Mouse (Mus musculus): Measurements from ENCODE around the gene Arhgap22. TPM values are rescaled to one million over a fixed set of nuclear protein-coding genes. Genes with fewer than 3 reads are reported as not detected.

Arhgap22 gene
- total and polyA plus RNA-seq, 3 experiments = 0.17 to 0.39 (median 0.29) TPM

- H3K4me3 ChIP-seq (replicated peaks in 1 of 3; ENCODE audit: low read depth in 2 of 3, low read length in 2 of 3, poor library complexity in 1 of 3) = no peak overlapping the region
Measured at GRCm38 (mm10) chr14:33351019-33351418, 137.2 kb downstream of the Arhgap22 start.

GRCm38 (mm10) chr14:33351984-33352722, 138.3 kb downstream of the Arhgap22 start:
- in situ Hi-C loops (cut with MboI; ENCODE audit: low pct_ligation_motif_present, low pct_unique_long_range_greater_than_20kb, low sequenced_read_pairs) (no loop called here), dilution Hi-C loops (cut with MboI; ENCODE audit: extremely low pct_ligation_motif_present, extremely low pct_unique_long_range_greater_than_20kb, low sequenced_read_pairs) (no loop called here)
- Histone ChIP-seq H3K4me1 (ENCODE audit: control insufficient read depth in 1 of 2, insufficient read depth in 2 of 2) (peaks cover 0 to 11% of the 10 kb centered on the region in 2 experiments; a peak in 2 of 4 replicates), H3K27ac (ENCODE audit: insufficient read depth, low read depth) (no peak overlapping the region), H3K4me3 (replicated peaks in 1 of 3; ENCODE audit: low read depth in 2 of 3, low read length in 2 of 3, poor library complexity in 1 of 3) (no peak overlapping the region), H3K4me2 (ENCODE audit: insufficient read depth, low read depth, poor library complexity, severe bottlenecking) (no peak overlapping the region), H3K9me3 (replicated peaks; ENCODE audit: low read length) (no peaks in the 10 kb centered on the region), H3K36me3 (replicated peaks in 1 of 2; ENCODE audit: control insufficient read depth in 1 of 2, insufficient read depth in 1 of 2, low read length in 1 of 2) (no peaks in the 10 kb centered on the region), H3K27me3 (replicated peaks) (peaks cover 2% of the 10 kb centered on the region), H3K79me2 (replicated peaks; ENCODE audit: control insufficient read depth, extremely low read depth, insufficient read depth, poor library complexity, severe bottlenecking) (no peaks in the 10 kb centered on the region), H3K9ac (ENCODE audit: insufficient read depth, low read depth) (no peak overlapping the region)
- no peak for DNase-seq (ENCODE audit: extremely low read depth)
- TF ChIP-seq ZKSCAN1 (IDR thresholded peaks at IDR 0.05; ENCODE audit: borderline replicate concordance, low read depth, low read length) (no peak), EP300 (IDR thresholded peaks at IDR 0.05; ENCODE audit: low read length) (no peak), NRF1 (IDR thresholded peaks at IDR 0.05; ENCODE audit: low read depth, low read length) (no peak), MAX (IDR thresholded peaks at IDR 0.05; ENCODE audit: low read length) (no peak), ZMIZ1 (IDR thresholded peaks at IDR 0.05; ENCODE audit: low read depth, low read length) (no peak), MXI1 (IDR thresholded peaks at IDR 0.05; ENCODE audit: low read depth, low read length) (no peak), HCFC1 (IDR thresholded peaks at IDR 0.05; ENCODE audit: low read depth, low read length) (no peak), CHD1 (IDR thresholded peaks at IDR 0.05; ENCODE audit: low read depth, low read length) (no peak), RCOR1 (conservative IDR thresholded peaks at IDR 0.05; ENCODE audit: low read depth, low read length) (no peak), USF2 (conservative IDR thresholded peaks at IDR 0.05; ENCODE audit: low read depth, low read length) (no peak), POLR2AphosphoS2 (IDR thresholded peaks at IDR 0.05; ENCODE audit: low read depth, low read length) (no peak), KAT2A (IDR thresholded peaks at IDR 0.05; ENCODE audit: insufficient replicate concordance, low read length) (no peak), TBP (conservative IDR thresholded peaks at IDR 0.05; ENCODE audit: low read depth, low read length) (no peak), ETS1 (conservative IDR thresholded peaks at IDR 0.05; ENCODE audit: low read depth, low read length) (no peak), CHD2 (IDR thresholded peaks at IDR 0.05; ENCODE audit: low read length) (no peak), MEF2A (IDR thresholded peaks at IDR 0.05; ENCODE audit: borderline replicate concordance, low read depth, low read length) (no peak), E2F4 (IDR thresholded peaks at IDR 0.05; ENCODE audit: insufficient replicate concordance, low read depth, low read length) (no peak), UBTF (IDR thresholded peaks at IDR 0.05; ENCODE audit: low read depth, low read length) (no peak)

More at GRCm38 (mm10) chr14:33351019-33351418, 137.2 kb downstream of the Arhgap22 start:
- Histone ChIP-seq H3K4me2 (ENCODE audit: insufficient read depth, low read depth, poor library complexity, severe bottlenecking) (no peak overlapping the region), H3K4me1 (ENCODE audit: control insufficient read depth in 1 of 2, insufficient read depth in 2 of 2) (peaks cover 0 to 18% of the 10 kb centered on the region in 2 experiments; a peak in 3 of 4 replicates), H3K9ac (ENCODE audit: insufficient read depth, low read depth) (no peak overlapping the region), H3K36me3 (replicated peaks in 1 of 2; ENCODE audit: control insufficient read depth in 1 of 2, insufficient read depth in 1 of 2, low read length in 1 of 2) (no peaks in the 10 kb centered on the region), H3K27me3 (replicated peaks) (peaks cover 2% of the 10 kb centered on the region), H3K9me3 (replicated peaks; ENCODE audit: low read length) (no peaks in the 10 kb centered on the region), H3K27ac (ENCODE audit: insufficient read depth, low read depth) (no peak overlapping the region), H3K79me2 (replicated peaks; ENCODE audit: control insufficient read depth, extremely low read depth, insufficient read depth, poor library complexity, severe bottlenecking) (no peaks in the 10 kb centered on the region)
- dilution Hi-C loops (cut with MboI; ENCODE audit: extremely low pct_ligation_motif_present, extremely low pct_unique_long_range_greater_than_20kb, low sequenced_read_pairs) = no loop called here
- TF ChIP-seq ETS1 (conservative IDR thresholded peaks at IDR 0.05; ENCODE audit: low read depth, low read length) = no peak
- TF ChIP-seq CTCF (conservative IDR thresholded peaks at IDR 0.05 in 1 of 2, IDR thresholded peaks at IDR 0.05 in 1 of 2; ENCODE audit: low read depth in 2 of 2, low read length in 2 of 2) = no peak
- no peak for DNase-seq (ENCODE audit: extremely low read depth)
- in situ Hi-C loops (cut with MboI; ENCODE audit: low pct_ligation_motif_present, low pct_unique_long_range_greater_than_20kb, low sequenced_read_pairs) = no loop called here

Data from CH12.LX (cell line).